Mouse (Mus musculus) MEL (cell line): ENCODE results near the gene Serpinb9. TPM values are rescaled to one million over a fixed set of nuclear protein-coding genes. Genes with fewer than 3 reads are reported as not detected.

Experiments
- DNase-seq: peaks from one replicate; pipeline ENCODE4 v3.0.0; 2011; ENCODE audit warnings: low read depth, low spot score
- H3K27ac ChIP-seq: 2 replicates; pipeline ENCODE4 v1.5.1; 2012; ENCODE audit warnings: low read depth, mild to moderate bottlenecking, control low read depth, low read length, moderate library complexity; ENCODE audit not compliant: control insufficient read depth
- H3K27me3 ChIP-seq, 2 experiments: fragments of 150-350 bp in 1 of 2; sonication (generic) in 1 of 2; 2 replicates each; pipeline ENCODE4 v1.6.1; 2012; ENCODE audit warnings: low read length in 2 of 2, mild to moderate bottlenecking in 2 of 2, improper control_type of control experiment in 1 of 2, moderate library complexity in 1 of 2; ENCODE audit not compliant: insufficient read depth in 2 of 2, control insufficient read depth in 1 of 2
- H3K36me3 ChIP-seq, 2 experiments: 2 replicates each; pipeline ENCODE4 v1.6.1; 2012 to 2014; ENCODE audit warnings: low read length in 2 of 2, improper control_type of control experiment in 1 of 2, inconsistent platforms in 1 of 2, mild to moderate bottlenecking in 1 of 2; ENCODE audit not compliant: insufficient read depth in 2 of 2, control insufficient read depth in 1 of 2
- H3K4me1 ChIP-seq, 2 experiments: fragments of 150-350 bp in 1 of 2; sonication (generic) in 1 of 2; 2 replicates each; pipeline ENCODE4 v1.6.1; 2012; ENCODE audit warnings: low read length in 2 of 2, improper control_type of control experiment in 1 of 2, mild to moderate bottlenecking in 1 of 2; ENCODE audit not compliant: insufficient read depth in 2 of 2, control insufficient read depth in 1 of 2
- H3K4me3 ChIP-seq, 2 experiments: fragments of 150-350 bp in 1 of 2; sonication (generic) in 1 of 2; 2 replicates each; pipeline ENCODE4 v1.5.1; 2012; ENCODE audit warnings: low read depth in 2 of 2, low read length in 2 of 2, mild to moderate bottlenecking in 2 of 2, moderate library complexity in 2 of 2, control low read depth in 1 of 2, improper control_type of control experiment in 1 of 2; ENCODE audit not compliant: control insufficient read depth in 1 of 2, insufficient read depth in 1 of 2
- H3K79me2 ChIP-seq: 2 replicates; pipeline ENCODE4 v1.6.1; 2012; ENCODE audit warnings: mild to moderate bottlenecking, low read length, moderate library complexity; ENCODE audit not compliant: control insufficient read depth, poor library complexity, insufficient read depth
- H3K9ac ChIP-seq: 2 replicates; pipeline ENCODE4 v1.6.1; 2012; ENCODE audit warnings: low read depth, mild to moderate bottlenecking, control low read depth, low read length, moderate library complexity; ENCODE audit not compliant: control insufficient read depth, poor library complexity, severe bottlenecking
- H3K9me3 ChIP-seq: fragments of 150-350 bp; sonication (generic); replicated peaks from 2 replicates; pipeline ENCODE4 v1.6.1; 2012; ENCODE audit warnings: mild to moderate bottlenecking, low read length, improper control_type of control experiment, moderate library complexity; ENCODE audit not compliant: insufficient read depth
- BHLHE40 ChIP-seq: IDR thresholded peaks from 2 replicates; pipeline ENCODE4 v1.6.1; 2012; ENCODE audit warnings: low read depth, mild to moderate bottlenecking, inconsistent platforms, low read length, improper control_type of control experiment, borderline replicate concordance
- CHD1 ChIP-seq: IDR thresholded peaks from 2 replicates; pipeline ENCODE4 v1.6.1; 2012; ENCODE audit warnings: low read depth, mild to moderate bottlenecking, inconsistent platforms, low read length, improper control_type of control experiment
- CTCF ChIP-seq, 3 experiments: IDR thresholded peaks in 2 of 3; conservative IDR thresholded peaks in 1 of 3; 2 replicates each; pipeline ENCODE4 v1.5.1; 2011 to 2012; ENCODE audit warnings: low read length in 3 of 3, low read depth in 2 of 3, mild to moderate bottlenecking in 2 of 3, improper control_type of control experiment in 1 of 3, inconsistent platforms in 1 of 3, mixed read lengths in 1 of 3, moderate library complexity in 1 of 3; ENCODE audit not compliant: control insufficient read depth in 1 of 3, insufficient read depth in 1 of 3, poor library complexity in 1 of 3, severe bottlenecking in 1 of 3
- E2F4 ChIP-seq: IDR thresholded peaks from 2 replicates; pipeline ENCODE4 v1.6.1; 2011; ENCODE audit warnings: low read depth, low read length, improper control_type of control experiment, borderline replicate concordance
- ELF1 ChIP-seq: IDR thresholded peaks from 2 replicates; pipeline ENCODE4 v1.6.1; 2014; ENCODE audit warnings: low read depth, mild to moderate bottlenecking, inconsistent platforms, low read length, improper control_type of control experiment, moderate library complexity
- EP300 ChIP-seq, 2 experiments: IDR thresholded peaks; 2 replicates each; pipeline ENCODE4 v1.6.1; 2011; ENCODE audit warnings: improper control_type of control experiment in 2 of 2, low read length in 2 of 2, low read depth in 1 of 2, mild to moderate bottlenecking in 1 of 2
- ETS1 ChIP-seq: IDR thresholded peaks from 2 replicates; pipeline ENCODE4 v1.6.1; 2012; ENCODE audit warnings: low read depth, mild to moderate bottlenecking, inconsistent platforms, low read length, improper control_type of control experiment, moderate library complexity
- GABPA ChIP-seq: IDR thresholded peaks from 2 replicates; pipeline ENCODE4 v1.6.1; 2012; ENCODE audit warnings: low read depth, mild to moderate bottlenecking, inconsistent platforms, low read length, improper control_type of control experiment, moderate library complexity
- GATA1 ChIP-seq: IDR thresholded peaks from 2 replicates; pipeline ENCODE4 v1.6.1; 2011; ENCODE audit warnings: low read depth, low read length, improper control_type of control experiment
- HCFC1 ChIP-seq: IDR thresholded peaks from 2 replicates; pipeline ENCODE4 v1.6.1; 2012; ENCODE audit warnings: low read depth, mild to moderate bottlenecking, inconsistent platforms, low read length, improper control_type of control experiment, moderate library complexity
- JUND ChIP-seq: IDR thresholded peaks from 2 replicates; pipeline ENCODE4 v1.6.1; 2011; ENCODE audit warnings: low read depth, mild to moderate bottlenecking, improper control_type of control experiment, low read length
- KAT2A ChIP-seq: conservative IDR thresholded peaks from 2 replicates; pipeline ENCODE4 v1.6.1; 2012; ENCODE audit warnings: low read depth, low read length, improper control_type of control experiment, inconsistent platforms
- MAFK ChIP-seq: IDR thresholded peaks from 2 replicates; pipeline ENCODE4 v1.6.1; 2011; ENCODE audit warnings: low read depth, mild to moderate bottlenecking, low read length, improper control_type of control experiment, borderline replicate concordance
- MAX ChIP-seq: IDR thresholded peaks from 2 replicates; pipeline ENCODE4 v1.6.1; 2011; ENCODE audit warnings: low read length, improper control_type of control experiment
- MAZ ChIP-seq: IDR thresholded peaks from 2 replicates; pipeline ENCODE4 v1.6.1; 2012; ENCODE audit warnings: low read depth, mild to moderate bottlenecking, inconsistent platforms, low read length, improper control_type of control experiment
- MEF2A ChIP-seq: IDR thresholded peaks from 2 replicates; pipeline ENCODE4 v1.6.1; 2014; ENCODE audit warnings: low read depth, mild to moderate bottlenecking, inconsistent platforms, low read length, improper control_type of control experiment; ENCODE audit not compliant: poor library complexity, insufficient replicate concordance, severe bottlenecking; ENCODE audit errors: extremely low read depth
- MXI1 ChIP-seq: IDR thresholded peaks from 2 replicates; pipeline ENCODE4 v1.6.1; 2011; ENCODE audit warnings: mild to moderate bottlenecking, low read depth, low read length, improper control_type of control experiment
- MYB ChIP-seq: IDR thresholded peaks from 2 replicates; pipeline ENCODE4 v1.6.1; 2011; ENCODE audit warnings: mild to moderate bottlenecking, low read depth, low read length, improper control_type of control experiment
- MYC ChIP-seq: IDR thresholded peaks from 2 replicates; pipeline ENCODE4 v1.6.1; 2011; ENCODE audit warnings: low read depth, mild to moderate bottlenecking, low read length, improper control_type of control experiment, moderate library complexity
- NELFE ChIP-seq: IDR thresholded peaks from 2 replicates; pipeline ENCODE4 v1.6.1; 2011; ENCODE audit warnings: low read depth, low read length, improper control_type of control experiment
- POLR2AphosphoS5 ChIP-seq: IDR thresholded peaks from 2 replicates; pipeline ENCODE4 v1.6.1; 2012; ENCODE audit warnings: low read depth, borderline replicate concordance, mild to moderate bottlenecking, inconsistent platforms, low read length, moderate library complexity, mixed read lengths
- RCOR1 ChIP-seq: IDR thresholded peaks from 2 replicates; pipeline ENCODE4 v1.6.1; 2012; ENCODE audit warnings: low read depth, mild to moderate bottlenecking, inconsistent platforms, low read length, improper control_type of control experiment
- SIN3A ChIP-seq: IDR thresholded peaks from 2 replicates; pipeline ENCODE4 v1.6.1; 2012; ENCODE audit warnings: low read length, improper control_type of control experiment, inconsistent platforms
- SMC3 ChIP-seq: IDR thresholded peaks from 2 replicates; pipeline ENCODE4 v1.6.1; 2011; ENCODE audit warnings: low read depth, low read length, improper control_type of control experiment
- TAL1 ChIP-seq: IDR thresholded peaks from 2 replicates; pipeline ENCODE4 v1.6.1; 2012; ENCODE audit warnings: mild to moderate bottlenecking, inconsistent platforms, low read length, moderate library complexity, mixed read lengths
- TBP ChIP-seq: IDR thresholded peaks from 2 replicates; pipeline ENCODE4 v1.8.0; 2011; ENCODE audit warnings: low read depth, low read length, improper control_type of control experiment
- USF1 ChIP-seq: IDR thresholded peaks from 2 replicates; pipeline ENCODE4 v1.6.1; 2014; ENCODE audit warnings: low read depth, mild to moderate bottlenecking, inconsistent platforms, low read length, improper control_type of control experiment, moderate library complexity
- USF2 ChIP-seq, 2 experiments: IDR thresholded peaks; 2 replicates each; pipeline ENCODE4 v1.6.1; 2011 to 2012; ENCODE audit warnings: improper control_type of control experiment in 2 of 2, low read length in 2 of 2, borderline replicate concordance in 1 of 2, inconsistent platforms in 1 of 2, low read depth in 1 of 2, mild to moderate bottlenecking in 1 of 2; ENCODE audit not compliant: insufficient read depth in 1 of 2
- ZKSCAN1 ChIP-seq: IDR thresholded peaks from 2 replicates; pipeline ENCODE4 v1.6.1; 2012; ENCODE audit warnings: low read depth, mild to moderate bottlenecking, inconsistent platforms, low read length, improper control_type of control experiment, moderate library complexity
- ZMIZ1 ChIP-seq: IDR thresholded peaks from 2 replicates; pipeline ENCODE4 v1.6.1; 2012; ENCODE audit warnings: low read depth, mild to moderate bottlenecking, inconsistent platforms, low read length, improper control_type of control experiment, moderate library complexity
- ZNF384 ChIP-seq: IDR thresholded peaks from 2 replicates; pipeline ENCODE4 v1.6.1; 2012; ENCODE audit warnings: low read depth, mild to moderate bottlenecking, inconsistent platforms, low read length, improper control_type of control experiment
- polyA plus RNA-seq, 2 experiments: library from polyadenylated mRNA; stranded (reverse) in 1 of 2; unstranded in 1 of 2; fragments of >175 nt in 1 of 2; fragments of >200 nt in 1 of 2; gene quantifications; 2 replicates each; pipeline versions ENCODE4 v1.2.1 to v1.2.4; 2012; ENCODE audit warnings: low replicate concordance in 2 of 2, low read depth in 1 of 2; ENCODE audit not compliant: insufficient read length in 2 of 2, insufficient read depth in 1 of 2, missing spikeins in 1 of 2
- total RNA-seq: library from RNA; depleted of rRNA; stranded (reverse); fragments of 300-350 nt; gene quantifications from 2 replicates; pipeline ENCODE4 v1.2.3, GENCODE M21; 2012

Serpinb9 gene
- total and polyA plus RNA-seq, 3 experiments = 1.6 to 2.9 TPM; not detected in 1

GRCm38 (mm10) chr13:32986256-32986655 lies 16.8 kb upstream of the Serpinb9 start (continued):
- TF ChIP-seq BHLHE40 = no peak
- TF ChIP-seq ZMIZ1 = no peak
- TF ChIP-seq TBP = no peak
- TF ChIP-seq MAZ = no peak
- TF ChIP-seq KAT2A = no peak
- TF ChIP-seq EP300 (IDR thresholded peaks at IDR 0.05; ENCODE audit: low read depth in 1 of 2, low read length in 2 of 2) = peak; percentile 84
- no peak for TF ChIP-seq MYC
- TF ChIP-seq MXI1 = no peak
- no peak for TF ChIP-seq ZNF384
- 0 out of 2 replicates have a peak, but pooled peaks have one; percentile 8 for TF ChIP-seq TAL1
- TF ChIP-seq POLR2AphosphoS5 = no peak
- no peak for TF ChIP-seq ELF1
- TF ChIP-seq SMC3 = no peak
- TF ChIP-seq E2F4 = no peak
- TF ChIP-seq SIN3A = no peak
- peak; percentile 53; the same call in 1 of the 2 replicates for TF ChIP-seq MAFK
- peak; percentile 61; the same call in 1 of the 2 replicates for TF ChIP-seq MEF2A
- TF ChIP-seq USF2 (IDR thresholded peaks at IDR 0.05; ENCODE audit: borderline replicate concordance in 1 of 2, insufficient read depth in 1 of 2, low read depth in 1 of 2, low read length in 2 of 2) = no peak
- TF ChIP-seq USF1 = no peak

- peak overlapping the region; percentile 100 for H3K27ac ChIP-seq
- peaks cover 0 to 13% of the 10 kb centered on the region in 2 experiments; a peak in 2 of 4 replicates for H3K36me3 ChIP-seq
- peak overlapping the region; percentile 56 for H3K9ac ChIP-seq
- H3K79me2 ChIP-seq = no peaks in the 10 kb centered on the region
- H3K27me3 ChIP-seq = no peaks in the 10 kb centered on the region
- peak overlapping the region; percentile 9 to 28 for H3K4me3 ChIP-seq
- H3K4me1 ChIP-seq = peaks cover 13 to 26% of the 10 kb centered on the region in 2 experiments
- H3K9me3 ChIP-seq = no peaks in the 10 kb centered on the region
- DNase-seq = peak; percentile 94
- TF ChIP-seq EP300 (IDR thresholded peaks at IDR 0.05; ENCODE audit: low read depth in 1 of 2, low read length in 2 of 2) (peak; percentile 91), MYB (0 out of 2 replicates have a peak, but pooled peaks have one; percentile 34), MXI1 (peak; percentile 98), MAX (peak; percentile 94), GABPA (no peak; the same call in 1 of the 2 replicates), POLR2AphosphoS5 (no peak), ZMIZ1 (0 out of 2 replicates have a peak, but pooled peaks have one; percentile 54), NELFE (peak; percentile 79), MAFK (peak; percentile 48; the same call in 1 of the 2 replicates), ELF1 (peak; percentile 58; the same call in 1 of the 2 replicates), HCFC1 (peak; percentile 53), CTCF (IDR thresholded peaks at IDR 0.05 in 2 of 3, conservative IDR thresholded peaks at IDR 0.05 in 1 of 3; ENCODE audit: control insufficient read depth in 1 of 3, insufficient read depth in 1 of 3, low read depth in 2 of 3, low read length in 3 of 3, poor library complexity in 1 of 3, severe bottlenecking in 1 of 3) (no peak), MYC (peak; percentile 95), RCOR1 (peak; percentile 76), CHD1 (0 out of 2 replicates have a peak, but pooled peaks have one; percentile 55), GATA1 (peak; percentile 69; the same call in 1 of the 2 replicates), JUND (no peak), E2F4 (0 out of 2 replicates have a peak, but pooled peaks have one; percentile 55), USF1 (no peak), ZKSCAN1 (no peak), ETS1 (peak; percentile 83), TAL1 (peak; percentile 70)
Observed at GRCm38 (mm10) chr13:32993152-32993893, 9.7 kb upstream of the Serpinb9 start.
